Mouse (Mus musculus) neural tube, embryonic 10.5 days (tissue): ENCODE results near the gene Vmn2r99.

ENCODE experiments used
- DNase-seq: peaks from one replicate; pipeline ENCODE4 v3.0.0-alpha.2; 2017; ENCODE audit warnings: low spot score; ENCODE audit errors: extremely low spot score

The Vmn2r99 gene

GRCm38 (mm10) chr17:19361649-19362048, at the start of gene Vmn2r99:
Gene Vmn2r99 (plus strand): TSS chr17:19361949.
- DNase-seq = no peak

DNA sequence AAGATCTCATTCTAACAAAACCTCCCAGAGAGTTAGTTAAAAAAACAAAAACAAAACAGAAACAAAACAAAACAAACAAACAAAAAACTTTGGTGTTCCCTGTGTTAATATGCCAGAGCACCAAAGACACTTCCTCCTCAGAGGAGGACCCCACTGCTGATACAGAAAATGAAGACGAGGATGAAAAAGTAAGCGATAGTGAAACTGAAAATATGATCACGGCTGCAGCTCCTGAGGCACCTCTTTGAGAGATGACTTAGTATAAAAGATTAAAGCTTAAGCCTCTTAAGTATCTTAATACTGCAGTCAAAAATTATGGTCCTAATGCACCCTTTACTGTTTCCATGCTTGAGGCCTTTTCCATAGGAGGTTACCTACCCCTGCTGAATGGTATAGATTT, 75.9 kb downstream of the Vmn2r99 start:
- DNase-seq = no peak

- no peak for DNase-seq
These were observed 83.2 kb downstream of the Vmn2r99 start for GRCm38 (mm10) chr17:19444932-19445331.
